Mouse (Mus musculus) spleen, adult 2 months (tissue): Measurements from ENCODE around the gene Cgrrf1.

Experiments
- CTCF ChIP-seq: fragments of 200-500 bp; IDR thresholded peaks from 2 replicates; pipeline ENCODE4 v1.5.1; 2011; ENCODE audit warnings: mild to moderate bottlenecking, inconsistent platforms; ENCODE audit not compliant: insufficient read depth, insufficient read length, insufficient replicate concordance; ENCODE audit errors: extremely low read depth
- POLR2A ChIP-seq: fragments of 200-500 bp; IDR thresholded peaks from 2 replicates; pipeline ENCODE4 v1.6.1; 2011; ENCODE audit warnings: low read depth, low read length, inconsistent platforms

DNA sequence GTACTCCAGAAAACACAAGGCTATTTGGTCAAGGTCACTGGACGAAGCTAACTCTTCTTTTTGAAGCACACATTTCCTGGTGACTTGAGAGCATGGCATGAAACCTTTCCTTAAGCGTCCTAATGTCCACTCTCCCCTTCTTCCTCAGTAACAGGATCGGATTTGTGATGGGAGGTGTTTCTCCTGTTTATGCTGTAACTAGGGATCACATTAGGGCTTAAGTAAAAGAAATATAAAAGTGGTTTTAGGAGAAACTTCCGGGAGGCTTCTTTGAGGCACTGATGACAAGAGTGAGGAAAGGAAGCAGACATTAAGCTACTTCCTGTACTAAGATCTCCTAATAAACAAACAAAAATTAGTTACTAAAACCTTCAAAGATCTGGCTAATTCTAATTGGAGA, 630 bp upstream of the Cgrrf1 start:
- no peak for TF ChIP-seq CTCF
- no peak for TF ChIP-seq POLR2A
